Mouse (Mus musculus): ENCODE results near the gene Tex14. TPM values are rescaled to one million over a fixed set of nuclear protein-coding genes. Genes with fewer than 3 reads are reported as not detected.

The Tex14 gene
- polyA plus RNA-seq, 1 experiment from 2014 or later: 0.38 TPM

DNA sequence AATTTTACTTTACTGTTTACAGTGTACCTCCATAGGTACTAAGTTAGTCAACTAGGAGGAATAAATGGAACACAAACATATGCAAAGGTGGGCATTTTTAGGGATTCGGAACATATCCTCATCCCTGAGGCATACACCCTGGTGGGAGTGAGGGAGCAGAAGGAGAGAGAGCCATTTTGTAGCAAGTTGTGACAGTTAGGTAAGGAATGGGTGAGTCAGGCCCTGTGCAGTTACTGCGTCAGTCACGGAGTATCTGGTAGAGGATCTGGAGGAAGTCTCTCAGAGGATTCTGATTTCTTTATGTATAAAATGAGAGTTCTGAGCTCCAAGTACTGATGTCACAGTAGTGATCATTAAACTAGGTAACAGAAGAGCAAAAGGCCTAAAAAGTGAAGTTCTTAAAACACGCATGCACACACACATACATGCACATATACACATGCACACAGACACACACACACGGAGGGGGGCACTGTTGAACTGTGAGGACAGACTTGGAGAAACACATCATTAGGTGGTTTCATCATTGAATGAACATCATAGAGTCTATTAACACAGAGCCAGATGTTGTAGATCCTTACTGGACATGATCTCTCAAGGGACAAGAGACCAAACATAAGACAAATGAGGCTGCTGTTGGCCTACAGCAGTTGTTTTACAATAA is 182.5 kb downstream of the Tex14 start:
- no peaks in the 10 kb centered on the region for H3K27me3 ChIP-seq (ENCODE audit: control insufficient read depth, insufficient read depth, low read length)
- no peak for ATAC-seq (ENCODE audit: insufficient number of reproducible peaks, insufficient read depth, low FRiP score, low read depth)
- H3K4me2 ChIP-seq (ENCODE audit: low read length): no peak overlapping the region
- peaks cover 6 to 16% of the 10 kb centered on the region in 2 experiments for H3K4me1 ChIP-seq (ENCODE audit: control insufficient read depth in 2 of 2, insufficient read depth in 2 of 2, low read length in 2 of 2)
- no peak overlapping the region for H3K27ac ChIP-seq (replicated peaks in 1 of 2; ENCODE audit: control insufficient read depth in 1 of 2, insufficient read depth in 1 of 2, low read depth in 2 of 2, low read length in 2 of 2)
- 93% methylated on average over 5 of the region's 5 CpGs for WGBS
- H3K36me3 ChIP-seq (ENCODE audit: control insufficient read depth, insufficient read depth, low read length): no peaks in the 10 kb centered on the region
- H3K9ac ChIP-seq (ENCODE audit: low read length): no peak overlapping the region
- H3K4me3 ChIP-seq (ENCODE audit: control insufficient read depth in 1 of 2, insufficient read depth in 1 of 2, low read depth in 1 of 2, low read length in 2 of 2): no peak overlapping the region
- no peaks in the 10 kb centered on the region for H3K9me3 ChIP-seq (ENCODE audit: control insufficient read depth, low read length)

DNA sequence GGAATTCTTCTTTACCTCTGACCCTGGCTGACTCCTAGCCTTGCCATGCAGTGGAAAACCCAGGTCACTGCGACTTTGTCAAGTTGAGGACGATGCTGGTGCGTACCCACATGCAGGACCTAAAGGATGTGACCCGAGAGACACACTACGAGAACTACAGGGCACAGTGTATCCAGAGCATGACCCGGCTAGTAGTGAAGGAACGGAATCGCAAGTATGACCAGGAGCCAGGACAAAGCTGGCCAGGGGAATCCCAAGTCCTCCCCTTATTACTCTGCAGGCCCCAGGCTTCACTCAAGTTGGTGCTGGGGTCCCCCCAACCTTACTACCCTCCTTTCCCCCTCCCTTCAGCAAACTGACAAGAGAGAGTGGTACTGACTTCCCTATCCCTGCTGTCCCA is 184.7 kb downstream of the Tex14 start:
- WGBS: 87% methylated on average over 8 of the region's 8 CpGs
- Histone ChIP-seq H3K27me3 (ENCODE audit: control insufficient read depth, insufficient read depth, low read length) (no peaks in the 10 kb centered on the region), H3K9ac (ENCODE audit: low read length) (peak overlapping the region; percentile 94), H3K4me3 (ENCODE audit: control insufficient read depth in 1 of 2, insufficient read depth in 1 of 2, low read depth in 1 of 2, low read length in 2 of 2) (no peak overlapping the region), H3K9me3 (ENCODE audit: control insufficient read depth, low read length) (no peaks in the 10 kb centered on the region), H3K36me3 (ENCODE audit: control insufficient read depth, insufficient read depth, low read length) (peaks cover 10% of the 10 kb centered on the region), H3K4me2 (ENCODE audit: low read length) (peak overlapping the region; percentile 87), H3K4me1 (ENCODE audit: control insufficient read depth in 2 of 2, insufficient read depth in 2 of 2, low read length in 2 of 2) (peaks cover 14 to 28% of the 10 kb centered on the region in 2 experiments), H3K27ac (replicated peaks in 1 of 2; ENCODE audit: control insufficient read depth in 1 of 2, insufficient read depth in 1 of 2, low read depth in 2 of 2, low read length in 2 of 2) (no peak overlapping the region)
- no peak for ATAC-seq (ENCODE audit: insufficient number of reproducible peaks, insufficient read depth, low FRiP score, low read depth)

DNA sequence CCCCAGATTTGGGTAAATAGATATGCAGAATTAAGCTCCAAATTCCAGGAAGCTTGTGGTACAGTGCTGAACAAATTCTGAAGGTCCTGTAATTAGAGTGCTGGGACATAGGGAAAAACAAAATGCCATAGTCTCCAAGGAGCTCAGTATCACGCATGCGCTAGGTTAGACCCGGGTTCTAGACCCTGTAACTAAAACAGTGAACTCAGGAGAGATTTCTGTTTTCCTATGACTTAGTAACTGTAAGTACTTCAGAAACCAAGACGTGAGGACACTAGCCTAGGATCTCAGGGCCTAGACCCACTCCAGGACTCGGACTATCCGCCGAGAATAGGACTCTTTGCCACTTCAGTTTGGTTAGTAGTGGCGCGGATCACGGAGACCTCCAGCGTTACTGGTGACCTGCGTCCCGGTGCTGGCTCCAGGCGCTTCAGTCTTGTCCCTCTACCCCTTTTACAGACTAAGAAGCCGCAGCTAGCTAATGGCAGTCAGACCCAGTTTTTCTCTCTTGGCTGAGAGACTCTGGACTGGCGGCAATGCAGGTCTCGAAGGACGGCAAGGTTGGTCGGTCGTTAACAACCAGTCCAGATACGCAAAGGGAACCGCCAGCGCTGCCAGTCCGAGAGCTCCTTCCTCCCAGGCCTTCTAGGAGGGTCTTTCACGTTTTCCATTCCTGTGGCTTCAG is 186.1 kb downstream of the Tex14 start:
- ATAC-seq (ENCODE audit: insufficient number of reproducible peaks, insufficient read depth, low FRiP score, low read depth): no peak
- Histone ChIP-seq H3K4me1 (ENCODE audit: control insufficient read depth in 2 of 2, insufficient read depth in 2 of 2, low read length in 2 of 2) (peaks cover 18 to 34% of the 10 kb centered on the region in 2 experiments), H3K27me3 (ENCODE audit: control insufficient read depth, insufficient read depth, low read length) (no peaks in the 10 kb centered on the region), H3K9me3 (ENCODE audit: control insufficient read depth, low read length) (no peaks in the 10 kb centered on the region), H3K36me3 (ENCODE audit: control insufficient read depth, insufficient read depth, low read length) (peaks cover 10% of the 10 kb centered on the region), H3K27ac (replicated peaks in 1 of 2; ENCODE audit: control insufficient read depth in 1 of 2, insufficient read depth in 1 of 2, low read depth in 2 of 2, low read length in 2 of 2) (peak overlapping the region; percentile 95 to 96), H3K4me2 (ENCODE audit: low read length) (peak overlapping the region; percentile 87), H3K4me3 (ENCODE audit: control insufficient read depth in 1 of 2, insufficient read depth in 1 of 2, low read depth in 1 of 2, low read length in 2 of 2) (peak overlapping the region; percentile 86 to 92), H3K9ac (ENCODE audit: low read length) (peak overlapping the region; percentile 94)
- WGBS: 2% methylated on average over 25 of the region's 25 CpGs

DNA sequence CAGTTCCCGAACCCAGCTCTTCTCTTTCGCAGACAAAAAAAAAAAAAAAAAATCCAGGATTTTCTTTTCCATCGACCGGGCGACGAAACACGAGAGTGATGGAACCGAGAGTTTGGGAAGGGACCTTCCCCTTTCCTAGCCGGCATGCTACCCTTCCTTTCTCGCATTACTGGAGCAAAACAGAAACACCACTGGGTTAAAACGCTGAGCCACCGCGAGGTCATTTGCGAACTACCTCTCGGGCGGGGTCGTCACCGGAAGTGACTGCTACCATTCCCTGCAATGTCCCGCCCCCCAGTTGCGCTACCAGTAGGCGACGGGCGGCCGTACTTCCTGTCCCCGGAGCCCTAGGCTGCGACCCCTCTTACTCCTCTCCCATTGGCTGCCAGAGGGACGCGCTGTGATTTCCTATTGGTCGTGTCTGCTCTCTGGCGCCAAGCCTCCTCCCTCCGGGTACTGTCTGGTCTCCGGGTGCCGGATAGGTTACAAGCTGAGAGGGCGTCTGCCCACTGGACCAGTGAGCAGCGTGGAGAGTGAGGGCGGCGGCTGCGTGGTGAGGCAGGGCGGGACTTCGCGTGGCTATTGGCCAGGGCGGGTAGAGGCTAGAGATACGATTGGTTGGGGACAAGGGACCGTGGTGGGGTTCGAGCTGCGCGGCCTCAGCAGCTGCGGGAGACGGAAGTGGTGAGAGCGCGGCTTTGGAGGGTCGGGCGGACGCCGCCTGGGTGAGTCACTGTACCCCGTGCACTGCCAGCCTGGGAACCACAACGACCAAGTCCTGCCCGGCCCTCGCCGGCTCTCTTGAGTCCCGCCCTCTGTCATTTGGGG is 186.9 kb downstream of the Tex14 start, which contains the start of gene Mtmr4:
TSS of gene Mtmr4 (plus strand) at position 637 of the 828 bp plus-strand sequence.
- H3K4me1 ChIP-seq (ENCODE audit: control insufficient read depth in 2 of 2, insufficient read depth in 2 of 2, low read length in 2 of 2): peaks cover 23 to 42% of the 10 kb centered on the region in 2 experiments
- H3K9me3 ChIP-seq (ENCODE audit: control insufficient read depth, low read length): no peaks in the 10 kb centered on the region
- peak within 1 kb of the TSS; percentile 94 for H3K9ac ChIP-seq (ENCODE audit: low read length)
- no peaks in the 10 kb centered on the region for H3K27me3 ChIP-seq (ENCODE audit: control insufficient read depth, insufficient read depth, low read length)
- H3K4me2 ChIP-seq (ENCODE audit: low read length): peak within 1 kb of the TSS; percentile 87
- H3K27ac ChIP-seq (replicated peaks in 1 of 2; ENCODE audit: control insufficient read depth in 1 of 2, insufficient read depth in 1 of 2, low read depth in 2 of 2, low read length in 2 of 2): peak within 1 kb of the TSS; percentile 95 to 96
- ATAC-seq (ENCODE audit: insufficient number of reproducible peaks, insufficient read depth, low FRiP score, low read depth): peak; percentile 98
- WGBS: under 1% methylated on average over 54 of the region's 61 CpGs
- H3K36me3 ChIP-seq (ENCODE audit: control insufficient read depth, insufficient read depth, low read length): peaks cover 12% of the 10 kb centered on the region
- peak within 1 kb of the TSS; percentile 86 to 92 for H3K4me3 ChIP-seq (ENCODE audit: control insufficient read depth in 1 of 2, insufficient read depth in 1 of 2, low read depth in 1 of 2, low read length in 2 of 2)

DNA sequence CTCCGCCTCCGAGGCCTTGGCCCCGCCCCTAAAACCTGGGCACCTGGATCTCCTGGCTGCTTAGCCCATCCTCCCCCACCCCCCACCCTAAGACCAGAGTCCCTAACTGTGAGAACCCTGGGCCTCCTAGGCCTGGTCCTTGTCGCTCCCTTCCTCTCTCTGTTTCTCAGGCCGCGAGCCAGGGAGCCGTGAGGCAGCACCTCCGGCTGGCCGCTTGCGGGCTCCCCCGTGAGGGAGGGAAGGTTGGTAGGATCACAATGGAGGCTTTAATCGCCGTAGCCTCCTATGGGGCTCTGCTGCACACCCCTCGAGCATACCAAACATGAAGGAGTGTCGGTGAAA is 187.5 kb downstream of the Tex14 start:
- no peak for ATAC-seq (ENCODE audit: insufficient number of reproducible peaks, insufficient read depth, low FRiP score, low read depth)
- Histone ChIP-seq H3K4me1 (ENCODE audit: control insufficient read depth in 2 of 2, insufficient read depth in 2 of 2, low read length in 2 of 2) (peaks cover 23 to 43% of the 10 kb centered on the region in 2 experiments), H3K27me3 (ENCODE audit: control insufficient read depth, insufficient read depth, low read length) (no peaks in the 10 kb centered on the region), H3K9ac (ENCODE audit: low read length) (peak overlapping the region; percentile 84), H3K4me3 (ENCODE audit: control insufficient read depth in 1 of 2, insufficient read depth in 1 of 2, low read depth in 1 of 2, low read length in 2 of 2) (peak overlapping the region; percentile 76 to 86), H3K27ac (replicated peaks in 1 of 2; ENCODE audit: control insufficient read depth in 1 of 2, insufficient read depth in 1 of 2, low read depth in 2 of 2, low read length in 2 of 2) (peak overlapping the region; percentile 84 to 92), H3K4me2 (ENCODE audit: low read length) (peak overlapping the region; percentile 76), H3K9me3 (ENCODE audit: control insufficient read depth, low read length) (no peaks in the 10 kb centered on the region), H3K36me3 (ENCODE audit: control insufficient read depth, insufficient read depth, low read length) (peaks cover 18% of the 10 kb centered on the region)
- under 1% methylated on average over 12 of the region's 15 CpGs for WGBS

DNA sequence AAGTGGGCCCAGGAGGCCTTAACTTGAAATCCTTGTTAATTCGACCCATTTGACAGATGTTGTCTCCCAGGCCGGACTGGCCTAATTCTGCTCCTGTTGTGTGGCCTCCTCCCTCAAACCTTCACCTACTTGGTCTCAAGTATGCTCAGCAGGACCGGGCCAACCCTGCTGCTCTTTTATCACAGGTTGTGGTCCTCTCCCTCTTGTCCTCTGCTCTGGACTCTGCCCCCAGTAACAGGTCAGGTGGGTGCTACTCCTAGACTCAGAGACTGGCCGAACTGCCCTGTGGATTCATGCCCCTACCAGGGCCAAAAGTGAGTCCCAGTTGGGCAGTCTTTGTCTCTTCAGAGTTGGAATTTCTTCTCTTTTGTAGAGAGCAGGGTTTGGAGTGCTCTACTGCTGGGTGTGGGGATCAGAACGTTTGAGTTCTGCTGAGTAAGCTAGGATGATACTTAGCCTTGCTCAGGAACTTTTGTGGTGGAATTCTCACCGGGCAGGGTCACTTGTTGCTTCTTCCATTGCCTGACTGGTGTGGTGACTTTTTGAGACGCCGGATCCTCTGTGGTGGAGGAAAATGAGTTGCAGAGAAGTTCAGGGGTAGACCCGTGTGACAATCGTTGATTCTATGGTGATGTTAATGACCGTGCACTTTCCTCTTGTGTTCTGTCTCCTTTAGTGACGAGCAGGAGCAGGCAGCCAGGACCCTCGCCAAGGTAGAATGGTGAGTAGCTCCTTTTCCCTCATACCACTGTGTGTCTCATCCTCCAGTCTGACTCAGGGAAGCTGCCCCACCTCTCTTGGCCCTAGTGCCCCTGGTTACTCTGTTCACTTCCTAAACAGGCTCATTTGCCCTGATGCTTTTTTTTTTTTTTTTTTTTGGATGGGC is 188.1 kb downstream of the Tex14 start:
- H3K4me1 ChIP-seq (ENCODE audit: control insufficient read depth in 2 of 2, insufficient read depth in 2 of 2, low read length in 2 of 2): peaks cover 23 to 43% of the 10 kb centered on the region in 2 experiments
- no peak for ATAC-seq (ENCODE audit: insufficient number of reproducible peaks, insufficient read depth, low FRiP score, low read depth)
- H3K4me2 ChIP-seq (ENCODE audit: low read length): peak overlapping the region; percentile 76
- H3K36me3 ChIP-seq (ENCODE audit: control insufficient read depth, insufficient read depth, low read length): peaks cover 24% of the 10 kb centered on the region
- H3K9ac ChIP-seq (ENCODE audit: low read length): peak overlapping the region; percentile 84
- H3K4me3 ChIP-seq (ENCODE audit: control insufficient read depth in 1 of 2, insufficient read depth in 1 of 2, low read depth in 1 of 2, low read length in 2 of 2): peak overlapping the region; percentile 76 to 86
- WGBS: 40% methylated on average over 13 of the region's 13 CpGs
- H3K27ac ChIP-seq (replicated peaks in 1 of 2; ENCODE audit: control insufficient read depth in 1 of 2, insufficient read depth in 1 of 2, low read depth in 2 of 2, low read length in 2 of 2): peak overlapping the region; percentile 84 to 92
- no peaks in the 10 kb centered on the region for H3K9me3 ChIP-seq (ENCODE audit: control insufficient read depth, low read length)
- H3K27me3 ChIP-seq (ENCODE audit: control insufficient read depth, insufficient read depth, low read length): no peaks in the 10 kb centered on the region

Measured in heart, embryonic 14.5 days (tissue).